Mouse (Mus musculus): ENCODE data around the gene Cd52.
"Not testable (repeated sequence)": the region's sequence is repeated elsewhere in the genome, so short reads cannot be mapped to it uniquely, and the experiment has no call there.

- not testable (repeated sequence) for TF ChIP-seq CTCF (IDR thresholded peaks at IDR 0.05); POLR2A (IDR thresholded peaks at IDR 0.05; ENCODE audit: insufficient read depth, low read depth, low read length)
Measured at GRCm38 (mm10) chr4:134144297-134144696, 49.4 kb upstream of the Cd52 start.

Data from heart, adult 2 months (tissue).